Mouse (Mus musculus): ENCODE results near the gene Kcnh6. TPM values are rescaled to one million over a fixed set of nuclear protein-coding genes. Genes with fewer than 3 reads are reported as not detected.
"Not testable (repeated sequence)": the region's sequence is repeated elsewhere in the genome, so short reads cannot be mapped to it uniquely, and the experiment has no call there.

The Kcnh6 gene
- polyA plus RNA-seq, 1 experiment from 2014 or later = 2.2 TPM

DNA sequence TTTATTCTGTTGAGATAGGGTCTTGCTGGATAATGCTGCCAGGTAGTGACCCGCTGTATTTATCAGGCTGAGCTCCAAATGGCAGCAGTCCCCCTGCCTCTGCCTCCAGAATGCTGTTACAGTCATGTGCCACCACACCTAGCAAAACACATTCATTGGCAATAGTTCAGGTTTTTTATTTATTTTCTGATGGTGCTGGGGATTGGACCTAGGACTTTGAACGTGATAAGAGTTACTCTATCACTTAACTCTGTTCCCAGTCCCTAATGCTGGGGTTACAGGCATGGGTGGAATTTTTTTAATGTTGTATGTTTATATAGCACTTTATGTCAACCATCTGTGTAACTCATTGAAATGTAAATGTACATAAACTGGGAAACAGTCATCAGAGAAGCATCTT, 46.0 kb downstream of the Kcnh6 start:
- no peak overlapping the region for H3K4me2 ChIP-seq (replicated peaks)
- no peak overlapping the region for H3K4me3 ChIP-seq (replicated peaks)
- H3K27me3 ChIP-seq (replicated peaks) = no peaks in the 10 kb centered on the region
- no peak overlapping the region for H3K9ac ChIP-seq
- H3K9me3 ChIP-seq = no peaks in the 10 kb centered on the region
- 81% methylated on average over 2 of the region's 2 CpGs for WGBS
- no peaks in the 10 kb centered on the region for H3K4me1 ChIP-seq (replicated peaks)
- no peak for ATAC-seq
- peaks cover 52% of the 10 kb centered on the region for H3K36me3 ChIP-seq
- no peak overlapping the region for H3K27ac ChIP-seq

- no peaks in the 10 kb centered on the region for H3K4me1 ChIP-seq (replicated peaks)
- 96% methylated on average over 8 of the region's 8 CpGs for WGBS
- peaks cover 53% of the 10 kb centered on the region for H3K36me3 ChIP-seq
- no peaks in the 10 kb centered on the region for H3K9me3 ChIP-seq
- no peak overlapping the region for H3K4me2 ChIP-seq (replicated peaks)
- no peak for ATAC-seq
- H3K27ac ChIP-seq = no peak overlapping the region
- no peak overlapping the region for H3K4me3 ChIP-seq (replicated peaks)
- H3K27me3 ChIP-seq (replicated peaks) = no peaks in the 10 kb centered on the region
- no peak overlapping the region for H3K9ac ChIP-seq
Observed at GRCm38 (mm10) chr11:106054600-106054999, 46.7 kb downstream of the Kcnh6 start.

DNA sequence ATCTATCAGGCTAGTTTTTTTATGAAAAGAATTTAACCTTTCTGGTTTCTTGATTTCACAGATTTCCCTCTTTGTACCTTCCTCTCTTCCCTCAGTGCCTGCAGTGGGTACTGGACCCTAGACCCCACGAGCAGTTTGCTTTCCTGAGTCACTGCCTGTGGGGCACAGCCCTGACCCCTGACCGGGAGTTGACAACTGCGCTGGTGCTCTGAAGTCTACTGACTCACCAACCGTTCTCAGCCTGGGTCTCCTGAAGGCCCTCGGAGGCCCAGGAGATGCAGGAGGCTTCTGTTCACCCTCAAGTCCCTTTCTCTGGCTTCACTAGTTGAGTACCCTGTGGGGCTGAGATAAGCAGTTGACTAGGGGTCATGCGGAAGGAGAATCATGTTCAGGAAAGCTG, 47.4 kb downstream of the Kcnh6 start:
- no peak overlapping the region for H3K4me3 ChIP-seq (replicated peaks)
- H3K27me3 ChIP-seq (replicated peaks) = no peaks in the 10 kb centered on the region
- no peaks in the 10 kb centered on the region for H3K9me3 ChIP-seq
- ATAC-seq = no peak
- H3K9ac ChIP-seq = no peak overlapping the region
- no peaks in the 10 kb centered on the region for H3K4me1 ChIP-seq (replicated peaks)
- H3K36me3 ChIP-seq = peaks cover 53% of the 10 kb centered on the region
- WGBS = 85% methylated on average over 6 of the region's 6 CpGs
- H3K27ac ChIP-seq = no peak overlapping the region
- H3K4me2 ChIP-seq (replicated peaks) = no peak overlapping the region

DNA sequence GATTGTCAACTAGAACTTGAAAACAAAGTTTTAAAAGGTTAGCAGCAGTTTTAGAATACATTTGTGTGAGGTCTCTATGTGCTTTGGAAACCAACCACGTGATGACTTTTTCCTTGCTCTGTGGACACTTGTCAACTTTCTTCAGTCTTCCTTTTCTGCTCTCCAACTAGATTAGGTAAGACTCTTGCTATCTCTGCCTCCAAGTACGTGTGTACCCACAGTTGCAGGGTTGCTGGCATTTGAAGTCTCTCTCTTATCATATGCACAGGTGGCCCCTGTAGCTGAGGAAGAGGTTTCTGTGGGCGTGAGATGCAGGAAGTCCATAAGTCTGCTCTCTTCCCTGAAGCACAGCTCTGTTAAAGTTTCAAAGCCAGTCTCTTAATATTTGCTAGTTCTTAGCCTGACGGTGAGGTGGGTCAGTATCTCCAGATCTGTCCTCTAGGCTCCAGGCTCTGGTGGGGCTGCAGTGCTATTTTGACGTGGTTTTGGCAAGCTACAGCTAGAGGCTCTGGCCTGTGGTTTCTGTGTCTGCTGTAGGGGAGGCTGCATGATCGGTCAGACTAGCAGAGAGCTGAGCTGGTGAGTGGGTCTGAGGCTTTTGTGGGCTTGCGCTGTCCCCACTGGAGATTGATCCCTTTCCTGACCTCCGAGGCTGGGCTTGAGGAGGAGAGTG, 49.0 kb downstream of the Kcnh6 start:
- no peak overlapping the region for H3K4me3 ChIP-seq (replicated peaks)
- no peaks in the 10 kb centered on the region for H3K27me3 ChIP-seq (replicated peaks)
- no peak overlapping the region for H3K9ac ChIP-seq
- peaks cover 42% of the 10 kb centered on the region for H3K36me3 ChIP-seq
- WGBS = 91% methylated on average over 8 of the region's 8 CpGs
- ATAC-seq = peak; percentile 55
- no peak overlapping the region for H3K27ac ChIP-seq
- no peak overlapping the region for H3K4me2 ChIP-seq (replicated peaks)
- H3K4me1 ChIP-seq (replicated peaks) = no peaks in the 10 kb centered on the region
- H3K9me3 ChIP-seq = no peaks in the 10 kb centered on the region

- H3K27ac ChIP-seq = no peak overlapping the region
- 82% methylated on average over 8 of the region's 8 CpGs for WGBS
Observed at GRCm38 (mm10) chr11:106058020-106058419, 50.1 kb downstream of the Kcnh6 start.

GRCm38 (mm10) chr11:106060549-106060948, 52.6 kb downstream of the Kcnh6 start:
- H3K9ac ChIP-seq = no peak overlapping the region
- no peak for ATAC-seq
- H3K36me3 ChIP-seq = peaks cover 21% of the 10 kb centered on the region
- no peak overlapping the region for H3K4me3 ChIP-seq (replicated peaks)
- no peak overlapping the region for H3K27ac ChIP-seq
- H3K4me2 ChIP-seq (replicated peaks) = no peak overlapping the region
- no peaks in the 10 kb centered on the region for H3K27me3 ChIP-seq (replicated peaks)
- no peaks in the 10 kb centered on the region for H3K4me1 ChIP-seq (replicated peaks)
- H3K9me3 ChIP-seq = no peaks in the 10 kb centered on the region
- WGBS = 85% methylated on average over 1 of the region's 1 CpGs

More at GRCm38 (mm10) chr11:106058020-106058419, 50.1 kb downstream of the Kcnh6 start:
- Histone ChIP-seq H3K4me3 (replicated peaks) (no peak overlapping the region), H3K4me1 (replicated peaks) (no peaks in the 10 kb centered on the region), H3K4me2 (replicated peaks) (no peak overlapping the region), H3K9me3 (no peaks in the 10 kb centered on the region), H3K9ac (no peak overlapping the region), H3K36me3 (peaks cover 37% of the 10 kb centered on the region), H3K27me3 (replicated peaks) (no peaks in the 10 kb centered on the region)
- ATAC-seq = no peak

DNA sequence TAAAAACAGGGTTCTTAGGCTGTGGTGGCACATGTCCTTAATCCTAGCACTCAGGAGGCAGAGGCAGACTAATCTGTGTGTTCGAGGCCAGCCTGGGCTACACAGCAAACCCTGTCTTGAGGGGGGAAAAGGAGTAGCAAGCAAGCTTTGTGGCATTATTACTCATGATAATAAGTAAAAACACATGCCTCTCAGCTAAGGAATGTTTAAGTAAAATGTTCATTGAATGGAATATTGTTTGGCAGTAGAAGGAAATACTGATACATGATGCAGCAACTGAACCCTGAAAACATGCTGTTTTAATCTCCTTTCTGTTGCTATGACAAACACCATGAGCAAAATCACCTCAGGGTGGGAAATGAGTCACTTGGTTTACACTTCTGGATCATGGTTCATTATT, 53.4 kb downstream of the Kcnh6 start:
- Histone ChIP-seq H3K36me3 (peaks cover 14% of the 10 kb centered on the region), H3K4me1 (replicated peaks) (no peaks in the 10 kb centered on the region), H3K27ac (no peak overlapping the region), H3K27me3 (replicated peaks) (no peaks in the 10 kb centered on the region), H3K4me2 (replicated peaks) (no peak overlapping the region), H3K9me3 (no peaks in the 10 kb centered on the region), H3K4me3 (replicated peaks) (no peak overlapping the region), H3K9ac (no peak overlapping the region)
- 96% methylated on average over 1 of the region's 1 CpGs for WGBS
- ATAC-seq = no peak

DNA sequence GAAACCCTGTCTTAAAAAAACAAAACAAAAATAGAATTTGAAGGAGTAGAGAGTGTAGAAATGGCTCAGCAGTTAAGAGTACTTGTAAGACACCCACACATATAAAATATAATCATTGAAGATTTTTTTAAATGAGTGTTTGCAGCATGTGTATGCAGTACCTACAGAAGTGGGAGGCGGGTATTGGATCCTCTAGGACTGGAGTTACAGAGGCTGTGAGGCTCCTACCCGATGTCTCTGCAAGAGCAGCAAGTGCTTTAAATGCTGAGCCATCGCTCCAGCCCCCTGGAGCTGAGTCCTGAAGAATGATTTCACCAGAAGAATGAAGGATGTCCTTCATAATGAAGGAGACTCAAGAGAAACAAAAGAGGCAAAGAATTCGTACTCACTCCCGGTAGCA, 55.8 kb downstream of the Kcnh6 start:
- Histone ChIP-seq H3K9ac (no peak overlapping the region), H3K36me3 (peaks cover 4% of the 10 kb centered on the region; the same call in 1 of the 2 replicates), H3K27ac (no peak overlapping the region)

GRCm38 (mm10) chr11:106065073-106065922, 57.4 kb downstream of the Kcnh6 start:
- peak; percentile 28; the same call in 1 of the 2 replicates for ATAC-seq
- Histone ChIP-seq H3K27ac (no peak overlapping the region), H3K4me3 (replicated peaks) (peak overlapping the region; percentile 82), H3K36me3 (no peaks in the 10 kb centered on the region), H3K9ac (no peak overlapping the region), H3K4me2 (replicated peaks) (peak overlapping the region; percentile 77), H3K9me3 (no peaks in the 10 kb centered on the region), H3K4me1 (replicated peaks) (0 out of 2 replicates have a peak, but pooled peaks cover 2% of the 10 kb centered on the region), H3K27me3 (replicated peaks) (no peaks in the 10 kb centered on the region)
- WGBS = 37% methylated on average over 18 of the region's 18 CpGs

More for the DNA sequence above, 55.8 kb downstream of the Kcnh6 start:
- 82% methylated on average over 5 of the region's 5 CpGs for WGBS
- Histone ChIP-seq H3K9me3 (no peaks in the 10 kb centered on the region), H3K4me2 (replicated peaks) (no peak overlapping the region), H3K27me3 (replicated peaks) (no peaks in the 10 kb centered on the region), H3K4me1 (replicated peaks) (0 out of 2 replicates have a peak, but pooled peaks cover 2% of the 10 kb centered on the region), H3K4me3 (replicated peaks) (no peak overlapping the region)
- no peak for ATAC-seq

DNA sequence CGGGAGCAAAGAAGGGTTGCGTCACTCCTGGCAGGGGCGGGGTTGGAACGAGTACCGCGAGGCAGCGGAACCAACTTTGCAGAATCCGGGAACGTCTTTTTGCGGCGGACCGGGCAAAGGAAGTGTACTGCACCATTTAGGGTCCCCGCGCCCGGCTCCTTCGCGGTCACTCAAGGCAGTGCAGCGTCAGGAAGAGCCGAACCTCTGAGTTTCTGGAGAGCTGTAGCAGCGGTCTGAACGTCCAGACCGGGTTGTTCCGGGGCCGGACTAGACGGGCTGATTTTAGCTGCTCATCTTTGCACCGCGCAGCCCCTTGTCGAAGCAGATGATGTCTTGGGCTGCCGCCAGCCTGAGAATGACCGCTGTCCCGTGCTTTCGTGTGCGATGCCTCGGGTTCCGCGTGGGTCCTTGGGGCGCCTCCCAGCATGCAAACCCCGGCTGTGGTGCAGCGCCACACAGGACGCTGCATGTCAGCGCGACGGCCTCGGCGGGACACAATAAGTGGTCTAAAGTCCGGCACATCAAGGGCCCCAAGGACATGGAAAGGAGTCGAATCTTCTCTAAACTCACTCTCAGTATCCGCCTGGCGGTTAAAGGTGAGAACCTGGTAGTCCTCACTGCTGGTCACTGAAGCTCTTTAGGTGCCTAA, 58.1 kb downstream of the Kcnh6 start, which contains the start of gene Taco1:
Gene Taco1 (plus strand): TSS at position 139 of the 649 bp plus-strand sequence.
- H3K27ac ChIP-seq = peak within 1 kb of the TSS; percentile 95
- H3K9ac ChIP-seq = peak within 1 kb of the TSS; percentile 87
- H3K27me3 ChIP-seq (replicated peaks) = no peaks in the 10 kb centered on the region
- H3K9me3 ChIP-seq = no peaks in the 10 kb centered on the region
- peak; percentile 99 for ATAC-seq
- H3K36me3 ChIP-seq = no peaks in the 10 kb centered on the region
- WGBS = under 1% methylated on average over 49 of the region's 49 CpGs
- peak within 1 kb of the TSS; percentile 82 for H3K4me3 ChIP-seq (replicated peaks)
- 0 out of 2 replicates have a peak, but pooled peaks cover 2% of the 10 kb centered on the region for H3K4me1 ChIP-seq (replicated peaks)
- peak within 1 kb of the TSS; percentile 77 for H3K4me2 ChIP-seq (replicated peaks)

DNA sequence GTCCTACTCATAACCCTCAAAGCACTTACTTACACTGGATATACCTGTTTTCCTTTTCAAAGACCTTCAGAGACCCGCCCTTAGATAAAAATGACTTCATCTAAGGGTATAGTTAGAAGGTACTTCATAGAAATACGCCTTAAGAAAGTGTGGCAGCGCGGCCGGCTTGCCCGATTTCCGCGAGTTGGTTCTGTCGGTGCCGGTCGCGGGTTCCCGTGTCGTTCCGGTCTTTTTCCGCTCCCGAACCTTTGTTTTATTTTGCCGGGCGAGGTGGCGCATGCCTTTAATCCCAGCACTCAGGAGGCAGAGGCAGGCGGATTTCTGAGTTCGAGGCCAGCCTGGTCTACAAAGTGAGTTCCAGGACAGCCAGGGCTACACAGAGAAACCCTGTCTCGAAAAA, 58.7 kb downstream of the Kcnh6 start:
- ATAC-seq; H3K9me3 ChIP-seq; H3K27me3 ChIP-seq (replicated peaks); H3K36me3 ChIP-seq; H3K4me1 ChIP-seq (replicated peaks): not testable (repeated sequence)
- WGBS = 12% methylated on average over 23 of the region's 23 CpGs
- Histone ChIP-seq H3K9ac (peak overlapping the region; percentile 87), H3K4me2 (replicated peaks) (peak overlapping the region; percentile 77), H3K4me3 (replicated peaks) (peak overlapping the region; percentile 82), H3K27ac (peak overlapping the region; percentile 95)

- WGBS = 88% methylated on average over 3 of the region's 3 CpGs
- Histone ChIP-seq H3K27ac (no peak overlapping the region), H3K4me3 (replicated peaks) (no peak overlapping the region), H3K9ac (no peak overlapping the region), H3K9me3 (no peaks in the 10 kb centered on the region), H3K27me3 (replicated peaks) (no peaks in the 10 kb centered on the region), H3K4me1 (replicated peaks) (no peaks in the 10 kb centered on the region), H3K4me2 (replicated peaks) (no peak overlapping the region), H3K36me3 (peaks cover 5% of the 10 kb centered on the region; the same call in 1 of the 2 replicates)
- no peak for ATAC-seq
Observed at GRCm38 (mm10) chr11:106073774-106074173, 65.8 kb downstream of the Kcnh6 start.

Data from intestine, embryonic 15.5 days (tissue).